Mouse (Mus musculus): ENCODE measurements around the gene Perm1.

GRCm38 (mm10) chr4:156249567-156249966 is 33.9 kb downstream of the Perm1 start:
- no peak for TF ChIP-seq CTCF (IDR thresholded peaks at IDR 0.05; ENCODE audit: borderline replicate concordance, control insufficient read depth, extremely low read depth, insufficient read depth, low read length, poor library complexity)
- TF ChIP-seq POLR2A (IDR thresholded peaks at IDR 0.05; ENCODE audit: control insufficient read depth, extremely low read depth, insufficient read depth, low read length, poor library complexity): no peak
